Mouse (Mus musculus): ENCODE measurements around the gene Poln. TPM values are rescaled to one million over a fixed set of nuclear protein-coding genes. Genes with fewer than 3 reads are reported as not detected.
A peak's percentile ranks its signal among the peaks of the same experiment; 100 is the strongest.

Gene Poln
- total RNA-seq, 2 experiments from 2014 or later: 2.1 to 2.3 TPM

GRCm38 (mm10) chr5:34170726-34171125 lies 1.5 kb upstream of the Poln start:
- Histone ChIP-seq H3K27ac (peak overlapping the region; percentile 91), H3K4me3 (no peak overlapping the region)
- no peak for TF ChIP-seq CTCF (IDR thresholded peaks at IDR 0.05)
- peak in 1 of 2 experiments; percentile 41 for DNase-seq (ENCODE audit: extremely low spot score in 1 of 2, low spot score in 2 of 2)
- intact Hi-C loops (cut with DNase I): no loop called here

GRCm38 (mm10) chr5:34169954-34170353 lies 706 bp upstream of the Poln start:
- no peak for DNase-seq (ENCODE audit: extremely low spot score in 1 of 2, low spot score in 2 of 2)
- intact Hi-C loops (cut with DNase I): loop anchor here (1.0 kb wide), 1 partner anchor 17 kb away; the partner anchor contains the start of gene Mxd4
- Histone ChIP-seq H3K27ac (peak overlapping the region; percentile 91), H3K4me3 (peak overlapping the region; percentile 72)
- no peak for TF ChIP-seq CTCF (IDR thresholded peaks at IDR 0.05)

GRCm38 (mm10) chr5:34167857-34168256 lies 1.4 kb downstream of the Poln start:
- DNase-seq (ENCODE audit: extremely low spot score in 1 of 2, low spot score in 2 of 2): no peak
- no peak overlapping the region for H3K27ac ChIP-seq
- intact Hi-C loops (cut with DNase I): no loop called here
- no peak for TF ChIP-seq CTCF (IDR thresholded peaks at IDR 0.05)
- no peak overlapping the region for H3K4me3 ChIP-seq

DNA sequence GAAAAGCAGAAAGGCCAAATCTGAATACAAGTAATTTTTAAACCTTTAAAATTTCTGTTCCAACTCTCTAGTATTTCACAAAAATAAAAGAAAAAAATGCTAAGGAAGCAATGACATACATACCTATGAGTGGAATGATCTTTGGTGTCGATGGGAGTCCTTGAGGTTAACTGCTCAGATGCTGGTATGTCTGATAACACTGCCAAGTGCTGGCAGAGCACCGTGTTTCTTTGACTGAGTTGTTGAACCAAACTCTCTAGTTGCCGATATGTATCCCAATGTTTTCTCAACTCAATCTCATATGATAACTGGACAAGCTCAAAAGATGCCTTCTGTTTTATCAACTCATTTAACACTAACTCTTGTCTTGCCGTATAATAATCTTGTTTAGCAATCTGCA lies 3.5 kb downstream of the Poln start:
- intact Hi-C loops (cut with DNase I): no loop called here
- Histone ChIP-seq H3K27ac (no peak overlapping the region), H3K4me3 (no peak overlapping the region)
- no peak for TF ChIP-seq CTCF (IDR thresholded peaks at IDR 0.05)
- DNase-seq (ENCODE audit: extremely low spot score in 1 of 2, low spot score in 2 of 2): no peak

DNA sequence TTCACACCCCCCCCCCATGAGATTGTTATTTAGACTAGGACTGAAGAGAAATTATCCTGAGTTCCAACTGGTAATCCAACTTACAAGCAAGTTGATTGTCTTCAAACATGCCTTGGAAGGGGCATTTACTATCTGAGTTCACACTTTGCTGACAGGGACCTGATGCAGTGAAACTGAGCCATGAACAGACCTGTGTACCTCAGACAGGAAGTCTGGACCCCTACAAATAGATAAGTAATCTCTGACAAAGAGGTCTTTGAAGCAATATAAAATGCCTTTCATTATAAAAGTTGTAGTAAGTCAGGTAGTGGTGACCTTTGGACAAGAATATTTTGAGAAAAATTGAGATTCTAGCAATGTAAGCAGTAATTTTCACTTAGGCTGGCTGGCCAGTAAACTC lies 20.8 kb downstream of the Poln start:
- no peak overlapping the region for H3K4me3 ChIP-seq
- no peak overlapping the region for H3K27ac ChIP-seq
- no peak for DNase-seq (ENCODE audit: extremely low spot score in 1 of 2, low spot score in 2 of 2)
- intact Hi-C loops (cut with DNase I): loop anchor here (5.0 kb wide), 1 partner anchor 51 kb away; no protein-coding TSS in a partner anchor
- no peak for TF ChIP-seq CTCF (IDR thresholded peaks at IDR 0.05)

GRCm38 (mm10) chr5:34147554-34147953 lies 21.7 kb downstream of the Poln start:
- no peak overlapping the region for H3K4me3 ChIP-seq
- intact Hi-C loops (cut with DNase I): loop anchor here (5.0 kb wide), 1 partner anchor 50 kb away; no protein-coding TSS in a partner anchor
- no peak overlapping the region for H3K27ac ChIP-seq

GRCm38 (mm10) chr5:34139751-34140150 lies 29.5 kb downstream of the Poln start:
- H3K4me3 ChIP-seq: no peak overlapping the region
- peak; percentile 14 to 25 for DNase-seq (ENCODE audit: extremely low spot score in 1 of 2, low spot score in 2 of 2)
- intact Hi-C loops (cut with DNase I): no loop called here
- H3K27ac ChIP-seq: no peak overlapping the region
- peak; percentile 63 for TF ChIP-seq CTCF (IDR thresholded peaks at IDR 0.05)

More at GRCm38 (mm10) chr5:34147554-34147953, 21.7 kb downstream of the Poln start:
- no peak for DNase-seq (ENCODE audit: extremely low spot score in 1 of 2, low spot score in 2 of 2)
- peak; percentile 57 for TF ChIP-seq CTCF (IDR thresholded peaks at IDR 0.05)

DNA sequence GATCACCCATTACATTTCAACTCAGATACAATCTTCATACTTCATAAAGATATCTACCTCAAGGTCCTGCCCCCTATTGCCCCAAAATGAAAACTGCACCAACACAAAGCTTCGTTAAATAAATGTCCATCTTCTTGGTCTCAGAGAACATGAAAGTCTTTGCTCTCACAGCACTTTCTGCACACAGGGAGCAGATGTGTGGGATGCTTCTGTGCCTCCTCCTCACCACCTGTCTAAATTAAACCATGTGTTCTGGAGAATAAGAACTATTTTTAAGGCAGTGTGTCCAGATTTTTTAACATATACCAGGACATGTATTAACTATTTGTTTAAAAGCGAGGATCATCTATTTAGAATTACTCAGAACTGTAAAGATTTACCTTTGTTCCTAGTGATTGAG lies 36.5 kb downstream of the Poln start:
- peak; percentile 22 for TF ChIP-seq CTCF (IDR thresholded peaks at IDR 0.05)
- no peak overlapping the region for H3K4me3 ChIP-seq
- no peak for DNase-seq (ENCODE audit: extremely low spot score in 1 of 2, low spot score in 2 of 2)
- intact Hi-C loops (cut with DNase I): no loop called here
- H3K27ac ChIP-seq: no peak overlapping the region

DNA sequence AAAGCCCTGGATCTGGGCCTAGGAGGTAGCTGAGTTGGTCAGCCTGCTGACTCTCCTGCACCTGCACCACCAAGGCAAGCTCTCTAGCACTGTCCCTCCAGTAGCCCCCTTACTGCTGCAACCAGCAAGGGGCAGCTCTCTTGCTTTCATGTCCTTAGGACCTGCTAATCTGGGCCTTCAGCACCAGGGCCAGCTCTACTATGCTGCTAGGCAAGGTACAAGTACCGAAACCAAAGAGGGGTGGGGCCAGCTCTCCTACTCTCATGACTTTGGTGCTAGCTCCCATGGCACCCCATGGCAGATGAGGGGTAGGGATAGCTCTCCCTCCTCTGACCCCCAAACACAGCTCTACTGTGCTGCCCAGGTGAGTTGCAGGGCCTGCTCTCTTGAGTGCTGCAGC lies 45.1 kb downstream of the Poln start:
- Histone ChIP-seq H3K27ac (no peak overlapping the region), H3K4me3 (no peak overlapping the region)
- DNase-seq (ENCODE audit: extremely low spot score in 1 of 2, low spot score in 2 of 2): no peak
- no peak for TF ChIP-seq CTCF (IDR thresholded peaks at IDR 0.05)
- intact Hi-C loops (cut with DNase I): no loop called here

GRCm38 (mm10) chr5:34119121-34119856 lies 50.0 kb downstream of the Poln start:
- H3K4me3 ChIP-seq: no peak overlapping the region
- DNase-seq (ENCODE audit: extremely low spot score in 1 of 2, low spot score in 2 of 2): peak; percentile 9 to 32
- H3K27ac ChIP-seq: no peak overlapping the region
- intact Hi-C loops (cut with DNase I): no loop called here
- no peak for TF ChIP-seq CTCF (IDR thresholded peaks at IDR 0.05)

DNA sequence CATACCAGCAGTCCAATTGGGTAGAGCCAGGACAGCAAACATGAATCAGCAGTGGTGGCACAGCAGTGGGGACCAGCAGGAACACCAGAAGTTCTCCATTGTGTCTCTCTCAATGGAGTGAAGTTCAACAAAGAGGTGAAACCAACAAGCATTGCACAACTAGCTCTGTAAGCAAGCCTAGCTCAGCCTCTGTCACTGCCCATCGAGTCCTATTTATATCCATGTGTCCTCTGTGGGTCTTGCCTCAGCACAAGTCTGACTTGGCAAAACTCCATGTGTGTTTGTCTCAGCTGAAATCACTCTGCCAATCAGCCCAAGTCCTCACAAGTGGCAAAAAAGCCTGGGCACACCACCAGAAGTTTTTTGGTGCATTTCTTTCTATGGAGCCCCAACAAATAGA lies 63.6 kb downstream of the Poln start:
- no peak overlapping the region for H3K27ac ChIP-seq
- TF ChIP-seq CTCF (IDR thresholded peaks at IDR 0.05): no peak
- no peak for DNase-seq (ENCODE audit: extremely low spot score in 1 of 2, low spot score in 2 of 2)
- intact Hi-C loops (cut with DNase I): no loop called here
- H3K4me3 ChIP-seq: no peak overlapping the region

- peak; percentile 51 to 53 for DNase-seq (ENCODE audit: extremely low spot score in 1 of 2, low spot score in 2 of 2)
- TF ChIP-seq CTCF (IDR thresholded peaks at IDR 0.05): peak; percentile 80
- Histone ChIP-seq H3K4me3 (no peak overlapping the region), H3K27ac (no peak overlapping the region)
- intact Hi-C loops (cut with DNase I): loop anchor here (5.0 to 10.0 kb wide), 3 partner anchors 50 to 265 kb away; no protein-coding TSS in a partner anchor
Observed at GRCm38 (mm10) chr5:34097333-34097732, 71.9 kb downstream of the Poln start.

DNA sequence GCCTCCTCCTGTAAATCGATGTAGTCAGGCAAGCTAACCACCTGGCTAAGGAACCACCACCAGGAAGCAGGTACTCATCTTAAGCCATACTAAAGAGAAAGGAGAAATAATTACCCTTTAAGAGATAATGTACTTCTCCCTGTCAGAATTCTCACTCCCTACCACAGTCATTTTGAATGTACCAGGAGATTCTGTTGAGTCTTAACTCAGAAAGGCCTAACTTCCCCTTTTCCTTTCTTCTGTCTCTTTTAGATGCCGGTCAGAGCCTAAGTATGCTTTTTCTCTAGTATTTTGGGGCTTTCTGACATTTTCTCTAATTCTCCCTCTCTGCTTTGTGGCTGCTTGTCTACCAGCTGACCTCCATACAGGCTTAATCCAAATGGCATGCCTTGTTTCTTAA lies 76.2 kb downstream of the Poln start:
- no peak overlapping the region for H3K4me3 ChIP-seq
- no peak overlapping the region for H3K27ac ChIP-seq
- intact Hi-C loops (cut with DNase I): loop anchor here (10.0 kb wide), 1 partner anchor 202 kb away; no protein-coding TSS in a partner anchor
- DNase-seq (ENCODE audit: extremely low spot score in 1 of 2, low spot score in 2 of 2): no peak
- TF ChIP-seq CTCF (IDR thresholded peaks at IDR 0.05): no peak
